Mouse (Mus musculus): Measurements from ENCODE around the gene 1700028K03Rik. TPM values are rescaled to one million over a fixed set of nuclear protein-coding genes. Genes with fewer than 3 reads are reported as not detected.
A peak's percentile ranks its signal among the peaks of the same experiment; 100 is the strongest.

The 1700028K03Rik gene
- polyA plus RNA-seq, 1 experiment from 2014 or later, result 0.04 TPM

- Histone ChIP-seq H3K9me3 (ENCODE audit: low read depth, low read length) (no peaks in the 10 kb centered on the region), H3K4me2 (no peak overlapping the region), H3K9ac (no peak overlapping the region), H3K27me3 (ENCODE audit: insufficient read depth, low read length) (no peaks in the 10 kb centered on the region), H3K4me1 (ENCODE audit: insufficient read depth) (no peaks in the 10 kb centered on the region), H3K4me3 (ENCODE audit: low read depth, low read length) (no peak overlapping the region), H3K36me3 (ENCODE audit: insufficient read depth) (no peaks in the 10 kb centered on the region), H3K27ac (ENCODE audit: low read depth) (no peak overlapping the region)
- no peak for DNase-seq
- ATAC-seq (ENCODE audit: insufficient read depth), result no peak
- TF ChIP-seq CTCF (IDR thresholded peaks at IDR 0.05; ENCODE audit: low read depth), result no peak
- 92% methylated on average over 3 of the region's 3 CpGs for WGBS
These were observed 19.1 kb upstream of the 1700028K03Rik start for GRCm38 (mm10) chr5:107515453-107515852.

- Histone ChIP-seq H3K27ac (ENCODE audit: low read depth) (no peak overlapping the region), H3K4me3 (ENCODE audit: low read depth, low read length) (no peak overlapping the region), H3K4me1 (ENCODE audit: insufficient read depth) (no peaks in the 10 kb centered on the region), H3K36me3 (ENCODE audit: insufficient read depth) (no peaks in the 10 kb centered on the region), H3K27me3 (ENCODE audit: insufficient read depth, low read length) (no peaks in the 10 kb centered on the region), H3K4me2 (no peak overlapping the region), H3K9me3 (ENCODE audit: low read depth, low read length) (no peaks in the 10 kb centered on the region), H3K9ac (no peak overlapping the region)
- 89% methylated on average over 1 of the region's 1 CpGs for WGBS
- ATAC-seq (ENCODE audit: insufficient read depth), result no peak
- TF ChIP-seq CTCF (IDR thresholded peaks at IDR 0.05; ENCODE audit: low read depth), result no peak
- no peak for DNase-seq
These were observed 18.4 kb upstream of the 1700028K03Rik start for GRCm38 (mm10) chr5:107516087-107516486.

GRCm38 (mm10) chr5:107518602-107519001, 15.9 kb upstream of the 1700028K03Rik start:
- TF ChIP-seq CTCF (IDR thresholded peaks at IDR 0.05; ENCODE audit: low read depth), result no peak
- Histone ChIP-seq H3K27me3 (ENCODE audit: insufficient read depth, low read length) (no peaks in the 10 kb centered on the region), H3K36me3 (ENCODE audit: insufficient read depth) (no peaks in the 10 kb centered on the region), H3K4me3 (ENCODE audit: low read depth, low read length) (no peak overlapping the region), H3K9me3 (ENCODE audit: low read depth, low read length) (no peaks in the 10 kb centered on the region), H3K4me1 (ENCODE audit: insufficient read depth) (no peaks in the 10 kb centered on the region), H3K4me2 (no peak overlapping the region), H3K9ac (no peak overlapping the region), H3K27ac (ENCODE audit: low read depth) (no peak overlapping the region)
- ATAC-seq (ENCODE audit: insufficient read depth), result no peak
- peak; percentile 28 for DNase-seq
- WGBS, result 87% methylated on average over 4 of the region's 4 CpGs

GRCm38 (mm10) chr5:107521386-107521785, 13.1 kb upstream of the 1700028K03Rik start:
- H3K27ac ChIP-seq (ENCODE audit: low read depth), result no peak overlapping the region
- WGBS, result 74% methylated on average over 6 of the region's 6 CpGs
- no peak for TF ChIP-seq CTCF (IDR thresholded peaks at IDR 0.05; ENCODE audit: low read depth)
- H3K9me3 ChIP-seq (ENCODE audit: low read depth, low read length), result no peaks in the 10 kb centered on the region
- H3K9ac ChIP-seq, result no peak overlapping the region
- no peaks in the 10 kb centered on the region for H3K4me1 ChIP-seq (ENCODE audit: insufficient read depth)
- ATAC-seq (ENCODE audit: insufficient read depth), result no peak
- H3K36me3 ChIP-seq (ENCODE audit: insufficient read depth), result no peaks in the 10 kb centered on the region
- no peaks in the 10 kb centered on the region for H3K27me3 ChIP-seq (ENCODE audit: insufficient read depth, low read length)
- no peak overlapping the region for H3K4me2 ChIP-seq
- no peak overlapping the region for H3K4me3 ChIP-seq (ENCODE audit: low read depth, low read length)
- no peak for DNase-seq

- no peak for ATAC-seq (ENCODE audit: insufficient read depth)
- H3K4me1 ChIP-seq (ENCODE audit: insufficient read depth), result no peaks in the 10 kb centered on the region
- H3K9me3 ChIP-seq (ENCODE audit: low read depth, low read length), result no peaks in the 10 kb centered on the region
- no peaks in the 10 kb centered on the region for H3K27me3 ChIP-seq (ENCODE audit: insufficient read depth, low read length)
- DNase-seq, result peak; percentile 14
- H3K4me2 ChIP-seq, result no peak overlapping the region
- no peaks in the 10 kb centered on the region for H3K36me3 ChIP-seq (ENCODE audit: insufficient read depth)
- no peak for TF ChIP-seq CTCF (IDR thresholded peaks at IDR 0.05; ENCODE audit: low read depth)
- no peak overlapping the region for H3K4me3 ChIP-seq (ENCODE audit: low read depth, low read length)
- 65% methylated on average over 7 of the region's 7 CpGs for WGBS
- no peak overlapping the region for H3K9ac ChIP-seq
- H3K27ac ChIP-seq (ENCODE audit: low read depth), result no peak overlapping the region
These were observed 12.6 kb upstream of the 1700028K03Rik start for GRCm38 (mm10) chr5:107521897-107522296.

- Histone ChIP-seq H3K4me1 (ENCODE audit: insufficient read depth) (no peaks in the 10 kb centered on the region), H3K27ac (ENCODE audit: low read depth) (no peak overlapping the region), H3K36me3 (ENCODE audit: insufficient read depth) (no peaks in the 10 kb centered on the region), H3K27me3 (ENCODE audit: insufficient read depth, low read length) (no peaks in the 10 kb centered on the region), H3K9me3 (ENCODE audit: low read depth, low read length) (no peaks in the 10 kb centered on the region), H3K4me3 (ENCODE audit: low read depth, low read length) (no peak overlapping the region), H3K4me2 (no peak overlapping the region), H3K9ac (no peak overlapping the region)
- no peak for DNase-seq
- WGBS, result 77% methylated on average over 10 of the region's 10 CpGs
- ATAC-seq (ENCODE audit: insufficient read depth), result no peak
- TF ChIP-seq CTCF (IDR thresholded peaks at IDR 0.05; ENCODE audit: low read depth), result no peak
These were observed 10.2 kb upstream of the 1700028K03Rik start for GRCm38 (mm10) chr5:107524281-107524680.

- no peak for ATAC-seq (ENCODE audit: insufficient read depth)
- no peaks in the 10 kb centered on the region for H3K4me1 ChIP-seq (ENCODE audit: insufficient read depth)
- no peak overlapping the region for H3K4me3 ChIP-seq (ENCODE audit: low read depth, low read length)
- no peaks in the 10 kb centered on the region for H3K9me3 ChIP-seq (ENCODE audit: low read depth, low read length)
- WGBS, result 93% methylated on average over 3 of the region's 3 CpGs
- no peak overlapping the region for H3K4me2 ChIP-seq
- no peak overlapping the region for H3K27ac ChIP-seq (ENCODE audit: low read depth)
- no peak for DNase-seq
- H3K36me3 ChIP-seq (ENCODE audit: insufficient read depth), result no peaks in the 10 kb centered on the region
- no peak overlapping the region for H3K9ac ChIP-seq
- H3K27me3 ChIP-seq (ENCODE audit: insufficient read depth, low read length), result no peaks in the 10 kb centered on the region
- no peak for TF ChIP-seq CTCF (IDR thresholded peaks at IDR 0.05; ENCODE audit: low read depth)
These were observed 5.7 kb upstream of the 1700028K03Rik start for GRCm38 (mm10) chr5:107528856-107529255.

GRCm38 (mm10) chr5:107533590-107533989, 919 bp upstream of the 1700028K03Rik start:
- 53% methylated on average over 2 of the region's 2 CpGs for WGBS
- Histone ChIP-seq H3K4me2 (no peak overlapping the region), H3K4me3 (ENCODE audit: low read depth, low read length) (no peak overlapping the region), H3K9me3 (ENCODE audit: low read depth, low read length) (no peaks in the 10 kb centered on the region), H3K4me1 (ENCODE audit: insufficient read depth) (no peaks in the 10 kb centered on the region), H3K27me3 (ENCODE audit: insufficient read depth, low read length) (no peaks in the 10 kb centered on the region), H3K9ac (no peak overlapping the region), H3K36me3 (ENCODE audit: insufficient read depth) (no peaks in the 10 kb centered on the region), H3K27ac (ENCODE audit: low read depth) (no peak overlapping the region)
- ATAC-seq (ENCODE audit: insufficient read depth) (no peak), DNase-seq (no peak)
- no peak for TF ChIP-seq CTCF (IDR thresholded peaks at IDR 0.05; ENCODE audit: low read depth)
